Mouse (Mus musculus) stomach, postnatal 0 days (tissue): ENCODE measurements around the gene Dst.

Source experiments
- CTCF ChIP-seq: IDR thresholded peaks from 2 replicates; pipeline ENCODE4 v1.5.1; 2016; ENCODE audit warnings: antibody characterized with exemption, low read depth, mild to moderate bottlenecking, moderate library complexity
- EP300 ChIP-seq: optimal IDR thresholded peaks from 2 replicates; pipeline ENCODE3; 2016; ENCODE audit warnings: antibody characterized with exemption

- TF ChIP-seq EP300 (no peak), CTCF (peak; percentile 38; the same call in 1 of the 2 replicates)
Observed at GRCm38 (mm10) chr1:33943943-33944342, 35.9 kb downstream of the Dst start.
